Mouse (Mus musculus) gastrocnemius, adult 2 months (tissue): ENCODE results near the gene Sdhaf3. TPM values are rescaled to one million over a fixed set of nuclear protein-coding genes. Genes with fewer than 3 reads are reported as not detected.
"Not testable (repeated sequence)": the region's sequence is repeated elsewhere in the genome, so short reads cannot be mapped to it uniquely, and the experiment has no call there.

Source experiments
- DNase-seq: peaks from one replicate; pipeline ENCODE4 v3.0.0; 2022
- H3K27ac ChIP-seq: fragments of 200-600 bp; 2 replicates; pipeline ENCODE4 v1.8.1; 2022; ENCODE audit warnings: mild to moderate bottlenecking
- H3K4me3 ChIP-seq: fragments of 200-600 bp; 2 replicates; pipeline ENCODE4 v1.8.1; 2022; ENCODE audit warnings: mild to moderate bottlenecking, moderate library complexity
- CTCF ChIP-seq: fragments of 200-600 bp; IDR thresholded peaks from 2 replicates; pipeline ENCODE4 v1.8.1; 2022; ENCODE audit warnings: antibody characterized with exemption, mild to moderate bottlenecking, moderate library complexity
- intact Hi-C: fragments of 180-260 bp; cut with DNase I; formaldehyde crosslinking; loops from one replicate; pipeline ENCODE4 v1.15.1; 2025
- total RNA-seq, 2 experiments: library from RNA; stranded (reverse); gene quantifications; 2 replicates each; pipeline ENCODE4 v1.2.3; 2021

Sdhaf3 gene
- total RNA-seq, 2 experiments from 2014 or later: 4.8 to 6.6 TPM

DNA sequence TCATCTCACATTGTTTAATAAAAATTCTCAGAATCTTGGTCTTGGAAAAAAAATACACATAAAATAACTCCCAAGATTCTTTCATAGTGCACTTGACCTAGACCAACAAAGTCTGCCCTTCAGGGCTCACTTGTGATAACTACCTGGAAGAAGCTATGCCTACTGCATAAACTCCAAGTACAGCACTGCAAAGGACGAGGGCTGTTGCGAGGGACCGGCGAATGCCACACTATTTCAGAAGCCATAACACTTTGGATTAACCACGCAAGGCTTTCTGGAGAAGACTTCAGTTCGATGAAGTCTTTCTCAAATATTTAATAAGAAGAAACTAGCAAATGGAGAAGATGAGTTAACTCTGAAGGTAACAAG lies 425 bp upstream of the Sdhaf3 start:
- intact Hi-C loops: loop anchor here (10.0 kb wide), 1 partner anchor 381 kb away; the partner anchor contains the start of gene Sem1
- DNase-seq: no peak
- peak overlapping the region; percentile 96 for H3K4me3 ChIP-seq
- no peak for TF ChIP-seq CTCF
- peak overlapping the region; percentile 89 for H3K27ac ChIP-seq

DNA sequence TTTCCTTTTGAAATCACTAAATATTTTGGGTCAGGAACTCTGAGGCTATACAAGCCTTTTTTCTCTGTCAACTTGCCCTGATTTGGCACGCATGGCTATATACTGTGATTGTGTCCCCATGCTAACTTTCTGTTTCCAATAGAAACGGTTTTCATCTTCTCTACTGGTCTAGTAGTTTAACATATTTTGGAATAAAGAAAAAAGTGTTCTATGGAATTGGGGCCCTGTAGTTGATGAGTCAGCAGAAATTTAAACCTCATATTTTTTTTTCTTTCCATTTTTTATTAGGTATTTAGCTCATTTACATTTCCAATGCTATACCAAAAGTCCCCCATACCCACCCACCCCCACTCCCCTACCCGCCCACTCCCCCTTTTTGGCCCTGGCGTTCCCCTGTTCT lies 3.4 kb downstream of the Sdhaf3 start:
- not testable (repeated sequence) for H3K4me3 ChIP-seq, DNase-seq, H3K27ac ChIP-seq
- intact Hi-C loops: loop anchor here (10.0 kb wide), 1 partner anchor 384 kb away; the partner anchor contains the start of gene Sem1

DNA sequence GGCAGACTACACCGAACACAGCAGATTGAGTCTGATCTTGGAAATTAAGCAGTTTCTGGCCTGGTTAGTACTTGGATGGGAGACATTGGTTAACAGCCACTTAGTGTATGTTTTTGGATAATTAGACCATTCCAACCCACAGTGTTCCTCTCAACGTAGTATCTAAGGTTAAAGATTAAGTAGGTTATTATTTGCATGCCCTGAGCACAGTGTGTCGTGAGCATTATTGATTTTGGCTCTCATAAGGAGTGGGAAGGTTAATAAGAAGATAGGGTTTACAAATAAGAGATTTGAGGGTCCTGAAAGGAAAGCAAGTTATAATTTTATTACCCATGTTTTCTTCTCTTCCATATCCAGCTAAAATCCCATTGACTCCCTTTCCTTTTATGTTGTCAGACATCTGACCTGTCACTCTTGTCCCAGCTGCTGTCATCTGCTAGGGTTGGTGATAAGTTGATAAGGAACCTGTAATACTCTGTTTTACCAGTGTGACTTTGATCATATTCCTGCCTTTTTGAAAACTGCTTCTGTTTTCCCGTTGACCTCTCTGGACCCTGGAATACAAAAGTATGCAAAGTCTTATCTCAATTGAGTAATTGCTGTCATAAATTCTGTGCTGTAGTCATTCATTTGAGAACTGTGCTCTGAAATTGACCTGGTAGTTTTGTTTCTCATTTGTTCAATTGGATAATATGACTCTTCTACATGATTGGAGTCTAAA lies 41.6 kb downstream of the Sdhaf3 start:
- Histone ChIP-seq H3K27ac (no peak overlapping the region), H3K4me3 (no peak overlapping the region)
- no peak for TF ChIP-seq CTCF
- DNase-seq: no peak
- intact Hi-C loops: no loop called here

DNA sequence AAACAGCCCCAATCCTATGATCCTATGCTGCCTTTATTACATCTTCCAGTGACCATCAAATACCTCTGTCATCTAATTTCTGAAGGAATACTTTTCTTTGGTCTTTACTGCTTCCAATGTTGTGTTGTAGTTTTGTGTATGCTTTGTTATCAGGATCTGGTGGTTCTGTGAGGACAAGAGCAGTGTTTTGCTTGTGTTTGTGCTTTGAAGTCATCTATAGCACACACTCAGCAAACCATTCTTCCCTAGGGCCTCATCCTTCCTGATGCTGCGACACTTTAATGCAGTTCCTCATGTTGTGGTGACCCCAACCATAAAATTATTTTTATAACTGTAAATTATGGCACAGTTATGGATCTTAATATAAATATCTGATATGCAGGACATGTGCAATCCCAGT lies 42.2 kb downstream of the Sdhaf3 start:
- TF ChIP-seq CTCF: no peak
- no peak for DNase-seq
- no peak overlapping the region for H3K4me3 ChIP-seq
- H3K27ac ChIP-seq: no peak overlapping the region
- intact Hi-C loops: no loop called here

DNA sequence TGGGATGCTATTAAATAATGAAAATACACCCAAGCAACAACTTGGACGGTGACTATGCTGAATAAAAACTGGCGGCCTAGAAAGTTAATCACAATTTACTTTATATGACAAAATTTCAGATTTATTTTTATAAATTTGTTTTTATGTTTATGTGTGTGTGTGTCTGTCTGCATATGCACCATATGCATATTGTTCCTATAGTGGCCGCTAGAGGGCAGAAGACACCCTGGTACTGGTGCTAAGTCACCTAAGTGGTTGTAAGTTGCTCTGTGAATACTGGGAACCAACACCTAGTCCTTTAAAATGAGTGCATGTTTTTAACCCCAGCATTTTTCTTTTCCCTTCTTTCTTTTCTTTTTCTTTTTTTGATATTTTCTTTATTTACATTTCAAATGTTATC lies 43.2 kb downstream of the Sdhaf3 start:
- no peak for DNase-seq
- no peak overlapping the region for H3K4me3 ChIP-seq
- no peak for TF ChIP-seq CTCF
- intact Hi-C loops: no loop called here
- H3K27ac ChIP-seq: no peak overlapping the region

DNA sequence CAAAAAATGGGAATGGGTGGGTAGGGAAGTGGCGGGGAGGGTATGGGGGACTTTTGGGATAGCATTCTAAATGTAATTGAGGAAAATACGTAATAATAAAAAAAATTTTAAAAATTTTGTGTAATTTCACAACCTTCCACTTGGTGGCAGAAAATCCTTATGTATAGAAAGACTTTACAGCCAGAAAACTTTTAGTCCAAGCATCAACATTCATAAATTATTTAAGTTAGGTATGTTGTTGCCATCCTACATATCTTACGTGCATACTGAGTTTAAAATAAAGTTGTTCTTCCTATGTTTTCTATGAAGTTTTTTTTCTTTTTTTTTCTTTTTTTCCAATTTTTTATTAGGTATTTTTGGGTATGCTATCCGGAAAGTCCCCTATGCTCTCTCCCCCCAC lies 47.3 kb downstream of the Sdhaf3 start:
- no peak overlapping the region for H3K27ac ChIP-seq
- no peak overlapping the region for H3K4me3 ChIP-seq
- peak; percentile 40 for TF ChIP-seq CTCF
- intact Hi-C loops: loop anchor here (2.0 kb wide), 1 partner anchor 118 kb away; no protein-coding TSS in a partner anchor
- DNase-seq: no peak

DNA sequence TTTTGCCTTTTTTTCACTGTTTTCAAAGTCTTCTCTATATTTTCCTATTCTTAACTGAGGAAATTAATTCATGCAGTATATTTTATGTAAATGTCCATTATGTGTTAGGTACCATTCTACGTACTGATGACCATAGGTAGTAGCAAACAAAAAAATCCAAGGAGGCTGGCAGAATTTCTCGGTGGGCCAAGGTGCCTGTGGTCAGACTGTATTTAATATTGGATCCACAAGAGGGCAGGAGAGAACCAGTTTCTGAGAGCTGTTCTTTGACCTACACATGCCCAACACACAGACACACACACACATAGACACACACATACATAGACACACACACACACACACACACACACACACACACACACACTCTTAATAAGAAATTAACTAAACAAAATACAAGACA lies 48.2 kb downstream of the Sdhaf3 start:
- TF ChIP-seq CTCF: peak; percentile 22; the same call in 1 of the 2 replicates
- intact Hi-C loops: no loop called here
- DNase-seq: no peak
- Histone ChIP-seq H3K4me3 (no peak overlapping the region), H3K27ac (no peak overlapping the region)

DNA sequence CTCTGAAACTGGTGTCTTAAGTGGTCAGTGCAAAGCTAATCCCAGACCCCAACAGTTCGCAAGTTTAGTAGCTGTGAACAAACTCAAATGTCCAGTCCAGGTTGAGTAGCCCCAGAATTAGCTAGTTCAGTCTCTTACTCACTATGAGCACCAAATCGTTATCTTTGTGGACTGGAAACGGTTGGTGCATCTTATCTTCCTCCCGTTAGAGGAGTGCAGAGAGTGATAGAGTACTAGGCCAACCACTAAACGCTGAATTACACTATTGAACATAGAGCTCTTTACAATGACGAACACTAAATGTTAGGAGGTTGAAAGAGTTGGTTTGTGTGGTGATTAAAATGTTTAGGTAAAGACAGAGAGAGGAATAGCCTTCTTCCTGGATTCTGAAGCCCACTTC lies 82.3 kb downstream of the Sdhaf3 start:
- no peak overlapping the region for H3K4me3 ChIP-seq
- intact Hi-C loops: no loop called here
- no peak for TF ChIP-seq CTCF
- no peak overlapping the region for H3K27ac ChIP-seq
- no peak for DNase-seq

DNA sequence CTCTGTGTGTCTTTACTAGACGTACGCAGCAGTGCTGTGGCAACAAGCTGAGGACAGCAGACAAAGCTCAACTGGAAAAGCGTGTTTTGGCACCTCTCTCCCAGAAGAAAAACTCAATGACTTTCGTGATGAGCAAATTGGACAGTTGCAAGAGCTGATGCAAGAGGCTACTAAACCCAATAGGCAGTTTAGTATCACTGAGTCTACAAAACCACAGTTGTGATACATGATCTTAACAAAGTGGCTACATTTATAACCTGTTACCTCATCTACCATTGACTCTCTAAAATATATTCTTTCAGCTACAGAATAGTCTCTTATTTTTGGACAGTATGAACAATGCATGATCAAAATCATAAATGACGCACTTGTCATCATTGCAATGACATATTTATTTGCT lies 83.0 kb downstream of the Sdhaf3 start:
- no peak overlapping the region for H3K27ac ChIP-seq
- no peak overlapping the region for H3K4me3 ChIP-seq
- no peak for TF ChIP-seq CTCF
- intact Hi-C loops: no loop called here
- DNase-seq: no peak

DNA sequence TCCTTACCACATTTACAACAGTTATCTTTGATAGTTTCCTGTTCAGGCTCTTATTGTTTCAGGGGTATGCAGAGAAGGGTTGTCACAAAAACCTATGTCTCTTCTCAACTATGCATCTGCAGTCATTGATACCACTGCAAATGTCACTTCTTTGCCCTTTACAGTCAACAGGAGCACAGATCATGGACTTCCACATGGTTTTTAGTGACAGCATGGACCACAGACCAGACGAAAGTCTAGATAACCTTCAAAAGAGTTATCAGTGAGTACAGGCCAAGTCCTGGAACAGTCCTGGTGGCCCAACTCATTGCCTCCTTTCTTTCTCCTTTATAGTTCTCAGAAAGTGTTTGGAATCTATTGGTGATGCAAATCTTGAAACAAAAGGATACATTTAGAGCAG lies 86.1 kb downstream of the Sdhaf3 start:
- Histone ChIP-seq H3K4me3 (no peak overlapping the region), H3K27ac (no peak overlapping the region)
- TF ChIP-seq CTCF: no peak
- no peak for DNase-seq
- intact Hi-C loops: no loop called here

DNA sequence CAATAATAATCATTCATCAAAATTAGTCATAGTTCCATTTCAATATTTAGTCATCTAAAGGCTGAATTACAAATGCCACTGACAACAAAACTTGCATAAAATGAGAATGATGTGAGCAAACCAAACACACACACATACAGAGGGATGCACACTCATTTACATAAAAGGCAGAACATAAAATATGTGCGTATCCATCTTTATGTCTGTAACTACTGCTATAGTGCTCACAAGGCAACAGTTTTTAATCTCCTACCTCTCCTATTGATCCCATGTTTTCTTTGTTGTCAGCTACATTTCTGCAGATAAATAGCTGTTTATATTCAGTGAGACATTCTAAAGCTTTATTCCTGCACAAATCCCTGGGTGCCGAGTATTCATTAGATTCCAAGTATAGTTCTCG lies 107.0 kb downstream of the Sdhaf3 start:
- no peak overlapping the region for H3K27ac ChIP-seq
- intact Hi-C loops: no loop called here
- no peak for TF ChIP-seq CTCF

DNA sequence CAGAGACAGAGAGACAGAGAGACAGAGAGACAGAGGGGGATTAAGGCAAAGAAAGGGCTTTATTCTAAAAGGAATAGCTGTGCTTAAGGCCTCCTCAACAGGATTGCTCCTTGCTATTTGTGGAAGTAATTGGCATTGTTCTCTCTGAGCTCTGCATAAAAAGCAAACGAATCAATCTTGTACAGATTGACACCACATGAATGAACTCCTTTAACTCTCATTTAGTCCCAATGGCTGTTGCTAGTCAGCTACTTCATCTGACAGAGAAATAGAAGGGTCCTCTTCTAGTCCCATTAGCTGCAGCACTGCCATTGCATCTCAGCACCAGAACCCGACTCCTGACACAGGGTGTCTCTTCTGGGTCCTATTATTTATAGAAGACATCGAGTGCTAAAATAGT lies 113.0 kb downstream of the Sdhaf3 start:
- intact Hi-C loops: no loop called here
- no peak overlapping the region for H3K4me3 ChIP-seq
- H3K27ac ChIP-seq: no peak overlapping the region
- DNase-seq: no peak
- TF ChIP-seq CTCF: no peak

More for the DNA sequence above, 107.0 kb downstream of the Sdhaf3 start:
- no peak for DNase-seq
- H3K4me3 ChIP-seq: no peak overlapping the region

DNA sequence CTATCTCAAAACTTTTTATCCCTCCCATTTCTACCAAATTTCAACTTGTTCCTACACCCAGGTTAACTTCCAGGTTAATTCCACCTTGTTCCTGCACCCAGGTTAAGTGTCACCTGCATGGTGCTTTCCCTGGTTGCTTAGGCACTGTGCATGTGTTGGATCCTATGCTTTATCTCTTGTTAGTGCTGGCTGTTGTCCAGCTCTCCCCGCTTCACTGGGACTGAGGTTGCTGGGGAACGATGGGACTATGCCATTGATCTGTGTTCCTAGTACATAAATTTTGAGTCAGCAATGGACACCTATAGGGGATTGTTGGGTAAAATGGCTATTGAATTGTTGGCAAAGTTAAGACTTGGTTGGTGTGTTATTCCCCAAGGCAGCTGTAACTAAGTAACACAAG lies 113.7 kb downstream of the Sdhaf3 start:
- intact Hi-C loops: no loop called here
- Histone ChIP-seq H3K4me3 (no peak overlapping the region), H3K27ac (no peak overlapping the region)
- no peak for DNase-seq
- TF ChIP-seq CTCF: no peak

DNA sequence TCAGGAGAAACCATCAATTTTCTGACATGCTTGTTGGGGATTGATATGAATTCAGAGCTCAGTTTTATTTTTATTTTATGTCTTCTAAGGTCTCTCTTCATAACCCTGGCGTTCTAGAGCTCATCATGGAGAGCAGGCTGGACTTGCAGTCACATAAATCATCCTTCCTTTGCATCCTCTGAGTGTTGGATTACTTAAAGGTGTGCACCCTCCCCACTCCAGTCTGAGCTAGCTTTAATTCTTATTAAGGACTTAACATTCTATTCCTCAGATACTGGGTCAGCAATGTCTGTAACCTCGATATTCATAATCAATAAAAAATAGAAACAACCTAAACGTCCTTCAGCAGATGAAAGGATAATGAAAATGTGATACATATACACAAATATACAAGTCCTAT lies 126.2 kb downstream of the Sdhaf3 start:
- intact Hi-C loops: no loop called here
- H3K4me3 ChIP-seq: no peak overlapping the region
- TF ChIP-seq CTCF: no peak
- DNase-seq: no peak
- H3K27ac ChIP-seq: no peak overlapping the region
